Mouse (Mus musculus) testis, adult 2 months (tissue): ENCODE measurements around the gene Pam16. TPM values are rescaled to one million over a fixed set of nuclear protein-coding genes. Genes with fewer than 3 reads are reported as not detected.
A peak's percentile ranks its signal among the peaks of the same experiment; 100 is the strongest.

Source experiments
- H3K27ac ChIP-seq: fragments of 200-500 bp; 2 replicates; pipeline ENCODE4 v1.5.1; 2012; ENCODE audit warnings: low read depth, low read length; ENCODE audit not compliant: control insufficient read depth, insufficient read depth
- H3K27me3 ChIP-seq: fragments of 200-500 bp; 2 replicates; pipeline ENCODE4 v1.6.1; 2012; ENCODE audit warnings: mild to moderate bottlenecking, low read length, moderate library complexity; ENCODE audit not compliant: control insufficient read depth, insufficient read depth
- H3K36me3 ChIP-seq: fragments of 200-500 bp; 2 replicates; pipeline ENCODE4 v1.6.1; 2012; ENCODE audit warnings: mild to moderate bottlenecking, low read length; ENCODE audit not compliant: control insufficient read depth, insufficient read depth
- H3K4me1 ChIP-seq: fragments of 200-500 bp; 2 replicates; pipeline ENCODE4 v1.6.1; 2012; ENCODE audit warnings: low read length; ENCODE audit not compliant: control insufficient read depth, insufficient read depth
- H3K4me3 ChIP-seq: fragments of 200-500 bp; 2 replicates; pipeline ENCODE4 v1.5.1; 2012; ENCODE audit warnings: low read depth, mild to moderate bottlenecking, low read length, moderate library complexity, mixed read lengths; ENCODE audit not compliant: control insufficient read depth
- CTCF ChIP-seq: fragments of 200-500 bp; IDR thresholded peaks from 2 replicates; pipeline ENCODE4 v1.5.1; 2012; ENCODE audit warnings: low read depth, mild to moderate bottlenecking, inconsistent platforms, low read length, moderate library complexity; ENCODE audit not compliant: control insufficient read depth, insufficient read depth, insufficient replicate concordance
- POLR2A ChIP-seq: fragments of 200-500 bp; IDR thresholded peaks from 2 replicates; pipeline ENCODE4 v1.6.1; 2012; ENCODE audit warnings: low read depth, mild to moderate bottlenecking, inconsistent platforms, low read length, moderate library complexity; ENCODE audit not compliant: control insufficient read depth
- polyA plus RNA-seq: library from polyadenylated mRNA; depleted of rRNA; stranded (reverse); fragments of >200 nt; gene quantifications from 2 replicates; pipeline ENCODE4 v1.2.3, GENCODE M21; 2012; rRNA removed

Pam16 gene
- 104 and 114 TPM in 2 replicates for polyA plus RNA-seq

- Histone ChIP-seq H3K4me1 (peaks cover 6% of the 10 kb centered on the region), H3K27ac (peak within 1 kb of the TSS; percentile 89), H3K27me3 (no peaks in the 10 kb centered on the region), H3K36me3 (no peaks in the 10 kb centered on the region), H3K4me3 (peak within 1 kb of the TSS; percentile 98)
- peak; percentile 81 for TF ChIP-seq POLR2A
- TF ChIP-seq CTCF, result no peak
Measured at GRCm38 (mm10) chr16:4624481-4625110, at the start of gene Pam16. Gene Pam16 (minus strand): TSS chr16:4624988.

- Histone ChIP-seq H3K27me3 (no peaks in the 10 kb centered on the region), H3K4me3 (no peak overlapping the region), H3K36me3 (no peaks in the 10 kb centered on the region), H3K4me1 (peaks cover 5% of the 10 kb centered on the region), H3K27ac (no peak overlapping the region)
- TF ChIP-seq POLR2A (no peak), CTCF (no peak)
Measured at GRCm38 (mm10) chr16:4674091-4674490, 49.3 kb upstream of the Pam16 start.

- TF ChIP-seq POLR2A, result no peak
- TF ChIP-seq CTCF, result no peak
- no peak overlapping the region for H3K27ac ChIP-seq
- no peaks in the 10 kb centered on the region for H3K36me3 ChIP-seq
- H3K4me3 ChIP-seq, result no peak overlapping the region
- no peaks in the 10 kb centered on the region for H3K27me3 ChIP-seq
- no peaks in the 10 kb centered on the region for H3K4me1 ChIP-seq
Measured at GRCm38 (mm10) chr16:4670317-4670716, 45.5 kb upstream of the Pam16 start.

- H3K36me3 ChIP-seq, result no peaks in the 10 kb centered on the region
- H3K4me1 ChIP-seq, result no peaks in the 10 kb centered on the region
- no peak overlapping the region for H3K4me3 ChIP-seq
- TF ChIP-seq CTCF, result peak; percentile 78; the same call in 1 of the 2 replicates
- no peak for TF ChIP-seq POLR2A
- H3K27me3 ChIP-seq, result no peaks in the 10 kb centered on the region
- H3K27ac ChIP-seq, result no peak overlapping the region
Measured at GRCm38 (mm10) chr16:4667190-4667808, 42.5 kb upstream of the Pam16 start.

GRCm38 (mm10) chr16:4665726-4666125 lies 40.9 kb upstream of the Pam16 start:
- TF ChIP-seq CTCF (no peak), POLR2A (no peak)
- no peaks in the 10 kb centered on the region for H3K36me3 ChIP-seq

GRCm38 (mm10) chr16:4663806-4664205 lies 39.0 kb upstream of the Pam16 start:
- no peak overlapping the region for H3K27ac ChIP-seq
- no peaks in the 10 kb centered on the region for H3K4me1 ChIP-seq
- no peaks in the 10 kb centered on the region for H3K27me3 ChIP-seq
- TF ChIP-seq CTCF (no peak), POLR2A (no peak)
- H3K36me3 ChIP-seq, result no peaks in the 10 kb centered on the region
- H3K4me3 ChIP-seq, result no peak overlapping the region

More at GRCm38 (mm10) chr16:4665726-4666125, 40.9 kb upstream of the Pam16 start:
- Histone ChIP-seq H3K27ac (no peak overlapping the region), H3K4me3 (no peak overlapping the region), H3K27me3 (no peaks in the 10 kb centered on the region), H3K4me1 (no peaks in the 10 kb centered on the region)

- Histone ChIP-seq H3K27ac (no peak overlapping the region), H3K4me3 (no peak overlapping the region), H3K27me3 (no peaks in the 10 kb centered on the region), H3K4me1 (no peaks in the 10 kb centered on the region), H3K36me3 (no peaks in the 10 kb centered on the region)
- TF ChIP-seq POLR2A (no peak), CTCF (no peak)
Measured at GRCm38 (mm10) chr16:4661605-4662004, 36.8 kb upstream of the Pam16 start.

GRCm38 (mm10) chr16:4659326-4659725 lies 34.5 kb upstream of the Pam16 start:
- Histone ChIP-seq H3K4me1 (no peaks in the 10 kb centered on the region), H3K36me3 (no peaks in the 10 kb centered on the region), H3K27ac (no peak overlapping the region), H3K27me3 (no peaks in the 10 kb centered on the region), H3K4me3 (peak overlapping the region; percentile 20)
- TF ChIP-seq POLR2A, result no peak
- TF ChIP-seq CTCF, result no peak
